Mouse (Mus musculus) adipose tissue, adult 10 weeks (tissue): ENCODE measurements around the gene Galt. TPM values are rescaled to one million over a fixed set of nuclear protein-coding genes. Genes with fewer than 3 reads are reported as not detected.

Source experiments
- polyA plus RNA-seq: library from polyadenylated mRNA; stranded (reverse); fragments of 350-450 nt; fragmentation: Illumina TruSeq; extraction: RNeasy Lipid Tissue Mini Kit (QIAGEN cat#74804); gene quantifications from one replicate; pipeline ENCODE4 v1.2.3, GENCODE M21; 2014; ENCODE audit warnings: low read depth, low replicate concordance

The Galt gene
- 26.4 TPM for polyA plus RNA-seq

GRCm38 (mm10) chr4:41754797-41755337, at the start of gene Galt:
TSS of gene Galt (plus strand) at chr4:41755228.

GRCm38 (mm10) chr4:41713197-41714067, 41.6 kb upstream of the Galt start, which contains the start of gene Rpp25l:
TSS of gene Rpp25l (minus strand) at chr4:41713534.

GRCm38 (mm10) chr4:41722918-41723351, 32.1 kb upstream of the Galt start, which contains the start of gene Dctn3:
TSS of gene Dctn3 (minus strand) at chr4:41723170.

GRCm38 (mm10) chr4:41731052-41731765, 23.8 kb upstream of the Galt start, which contains the start of gene Arid3c:
TSS of gene Arid3c (minus strand) at chr4:41731142.

GRCm38 (mm10) chr4:41755338-41756305, 594 bp downstream of the Galt start, which contains the start of gene Sigmar1:
TSS of gene Sigmar1 (minus strand) at chr4:41756157.

GRCm38 (mm10) chr4:41774002-41774401, 19.0 kb downstream of the Galt start, which contains the start of gene Ccl27a:
TSS of gene Ccl27a (minus strand) at chr4:41774247.

Other genes with a start within 250 kb of the Galt start
- 17.3 TPM for gene 1110017D15Rik, start 237.9 kb upstream of the Galt start, polyA plus RNA-seq
- gene Fam219a, start 185.7 kb upstream of the Galt start, polyA plus RNA-seq = 15.3 TPM
- gene Dnaic1, start 185.5 kb upstream of the Galt start, polyA plus RNA-seq = 3.5 TPM
- 6.7 TPM for gene Enho, start 114.9 kb upstream of the Galt start, polyA plus RNA-seq
- gene Cntfr, start 58.1 kb upstream of the Galt start, polyA plus RNA-seq = 5.9 TPM
- 70.6 TPM for gene Il11ra1, start 55.2 kb upstream of the Galt start, polyA plus RNA-seq
- 28.9 TPM for gene Rpp25l, start 41.7 kb upstream of the Galt start, polyA plus RNA-seq
- gene Dctn3, start 32.1 kb upstream of the Galt start, polyA plus RNA-seq = 116 TPM
- gene Arid3c, start 24.1 kb upstream of the Galt start, polyA plus RNA-seq = not detected
- gene Sigmar1, start 929 bp downstream of the Galt start, polyA plus RNA-seq = 73.4 TPM
- gene Ccl27a, start 19.0 kb downstream of the Galt start, polyA plus RNA-seq = 49.4 TPM
- 34.3 TPM for gene Gm21541, start 148.4 kb downstream of the Galt start, polyA plus RNA-seq
- 6.0 TPM for gene Gm20878, start 186.3 kb downstream of the Galt start, polyA plus RNA-seq
- 0.83 TPM for gene Fam205a4, start 210.8 kb downstream of the Galt start, polyA plus RNA-seq